Mouse (Mus musculus): ENCODE measurements around the gene Psg25.

DNA sequence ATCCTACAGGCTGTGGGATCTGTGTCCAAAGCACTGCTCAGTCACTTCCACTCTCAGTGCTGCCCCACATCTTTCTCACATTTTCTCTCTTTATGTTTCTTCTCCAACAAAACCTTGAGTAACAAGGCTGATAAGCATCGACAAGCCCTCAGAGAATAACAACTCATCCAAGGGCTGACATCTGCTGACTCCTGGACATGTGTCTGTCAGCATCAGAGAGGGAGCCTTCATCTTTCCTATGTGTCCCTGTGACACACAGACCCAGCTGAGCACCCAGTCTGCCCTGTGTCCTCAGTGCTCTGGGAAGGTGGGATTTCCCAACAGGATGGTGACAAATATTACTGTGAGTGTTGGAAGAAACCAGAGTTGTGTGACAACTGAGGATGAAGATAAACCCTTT is at the start of gene Psg25:
- TF ChIP-seq CTCF (IDR thresholded peaks at IDR 0.05; ENCODE audit: extremely low read depth, insufficient read depth, low read length) = no peak
- TF ChIP-seq POLR2A (IDR thresholded peaks at IDR 0.05; ENCODE audit: extremely low read depth, insufficient read depth, low read length) = no peak

All from cortical plate, adult 2 months (tissue).